Mouse (Mus musculus): ENCODE data around the gene Gpx7. TPM values are rescaled to one million over a fixed set of nuclear protein-coding genes. Genes with fewer than 3 reads are reported as not detected.

The Gpx7 gene
- total and polyA plus RNA-seq, 3 experiments, result 0.11 TPM; not detected in 2

DNA sequence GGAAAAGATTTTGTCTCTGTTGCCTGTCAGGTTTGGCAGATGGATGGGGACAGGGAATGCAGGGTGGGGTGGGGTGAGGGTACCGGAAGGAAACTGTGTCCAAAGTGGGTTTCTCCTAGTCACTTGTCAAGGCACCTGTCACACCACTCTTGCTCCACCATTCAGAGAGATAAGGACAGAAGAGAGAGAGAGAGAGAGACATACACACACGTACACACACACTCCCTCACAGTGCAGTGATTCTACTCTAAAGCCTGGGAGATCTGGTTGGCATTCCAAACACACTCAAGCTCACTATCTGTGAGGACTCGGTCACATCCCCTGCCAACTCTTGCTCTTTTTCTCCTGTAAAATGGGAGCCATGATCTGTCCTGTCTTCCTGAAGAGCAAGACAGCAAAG, 34.6 kb downstream of the Gpx7 start:
- Histone ChIP-seq H3K27me3 (ENCODE audit: insufficient read depth, low read length) (peaks cover 38% of the 10 kb centered on the region), H3K4me1 (ENCODE audit: insufficient read depth, low read depth, low read length) (peaks cover 12% of the 10 kb centered on the region; the same call in 1 of the 2 replicates), H3K9me3 (replicated peaks) (no peaks in the 10 kb centered on the region), H3K36me3 (replicated peaks) (no peaks in the 10 kb centered on the region), H3K4me3 (ENCODE audit: low read depth, low read length) (no peak overlapping the region)
- TF ChIP-seq GATA2 (IDR thresholded peaks at IDR 0.05; ENCODE audit: borderline replicate concordance, low read depth, low read length) (no peak), POLR2AphosphoS5 (IDR thresholded peaks at IDR 0.05; ENCODE audit: insufficient replicate concordance, low read depth, low read length) (no peak), GATA1 (IDR thresholded peaks at IDR 0.05; ENCODE audit: borderline replicate concordance, low read length) (no peak), TAL1 (conservative IDR thresholded peaks at IDR 0.05; ENCODE audit: low read depth, low read length) (no peak), CTCF (IDR thresholded peaks at IDR 0.05; ENCODE audit: low read depth, low read length) (no peak)
- DNase-seq (ENCODE audit: low spot score) (no peak), ATAC-seq (ENCODE audit: extremely low read depth, insufficient number of reproducible peaks, low FRiP score, poor library complexity, severe bottlenecking) (no peak)

GRCm38 (mm10) chr4:108371421-108371820, 35.3 kb downstream of the Gpx7 start:
- peaks cover 39% of the 10 kb centered on the region for H3K27me3 ChIP-seq (ENCODE audit: insufficient read depth, low read length)
- H3K4me3 ChIP-seq (ENCODE audit: low read depth, low read length), result no peak overlapping the region
- TF ChIP-seq GATA1 (IDR thresholded peaks at IDR 0.05; ENCODE audit: borderline replicate concordance, low read length) (no peak), TAL1 (conservative IDR thresholded peaks at IDR 0.05; ENCODE audit: low read depth, low read length) (no peak), POLR2AphosphoS5 (IDR thresholded peaks at IDR 0.05; ENCODE audit: insufficient replicate concordance, low read depth, low read length) (no peak), CTCF (IDR thresholded peaks at IDR 0.05; ENCODE audit: low read depth, low read length) (no peak), GATA2 (IDR thresholded peaks at IDR 0.05; ENCODE audit: borderline replicate concordance, low read depth, low read length) (no peak)
- H3K36me3 ChIP-seq (replicated peaks), result no peaks in the 10 kb centered on the region
- no peak for ATAC-seq (ENCODE audit: extremely low read depth, insufficient number of reproducible peaks, low FRiP score, poor library complexity, severe bottlenecking)
- DNase-seq (ENCODE audit: low spot score), result no peak
- no peaks in the 10 kb centered on the region for H3K9me3 ChIP-seq (replicated peaks)
- peaks cover 12% of the 10 kb centered on the region; the same call in 1 of the 2 replicates for H3K4me1 ChIP-seq (ENCODE audit: insufficient read depth, low read depth, low read length)

DNA sequence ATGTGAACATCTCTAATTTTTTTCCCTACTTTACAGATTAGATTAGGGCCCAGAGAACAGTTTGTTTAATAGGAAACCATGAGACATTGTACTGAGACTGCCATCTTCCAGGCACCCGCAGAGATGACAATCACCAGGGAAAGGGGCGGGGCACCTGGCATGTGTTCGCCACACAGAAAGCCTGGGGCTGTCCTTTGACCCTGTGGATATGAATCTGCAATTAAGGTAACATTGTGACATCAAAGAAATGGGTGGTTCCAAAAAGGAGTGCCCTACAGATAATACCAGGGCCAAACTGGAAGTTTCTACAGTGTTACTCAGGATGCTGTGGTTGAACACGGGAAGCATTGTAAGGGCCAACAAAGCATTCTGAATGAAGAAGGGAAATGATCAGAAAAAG, 36.4 kb downstream of the Gpx7 start:
- Histone ChIP-seq H3K4me3 (ENCODE audit: low read depth, low read length) (no peak overlapping the region), H3K4me1 (ENCODE audit: insufficient read depth, low read depth, low read length) (peaks cover 9% of the 10 kb centered on the region; the same call in 1 of the 2 replicates), H3K27me3 (ENCODE audit: insufficient read depth, low read length) (peaks cover 33% of the 10 kb centered on the region), H3K36me3 (replicated peaks) (no peaks in the 10 kb centered on the region), H3K9me3 (replicated peaks) (no peaks in the 10 kb centered on the region)
- TF ChIP-seq CTCF (IDR thresholded peaks at IDR 0.05; ENCODE audit: low read depth, low read length), result no peak
- TF ChIP-seq POLR2AphosphoS5 (IDR thresholded peaks at IDR 0.05; ENCODE audit: insufficient replicate concordance, low read depth, low read length), result no peak
- TF ChIP-seq TAL1 (conservative IDR thresholded peaks at IDR 0.05; ENCODE audit: low read depth, low read length), result no peak
- TF ChIP-seq GATA2 (IDR thresholded peaks at IDR 0.05; ENCODE audit: borderline replicate concordance, low read depth, low read length), result no peak
- no peak for TF ChIP-seq GATA1 (IDR thresholded peaks at IDR 0.05; ENCODE audit: borderline replicate concordance, low read length)
- DNase-seq (ENCODE audit: low spot score) (no peak), ATAC-seq (ENCODE audit: extremely low read depth, insufficient number of reproducible peaks, low FRiP score, poor library complexity, severe bottlenecking) (no peak)

GRCm38 (mm10) chr4:108369254-108369653, 37.5 kb downstream of the Gpx7 start:
- Histone ChIP-seq H3K4me1 (ENCODE audit: insufficient read depth, low read depth, low read length) (peaks cover 9% of the 10 kb centered on the region; the same call in 1 of the 2 replicates), H3K27me3 (ENCODE audit: insufficient read depth, low read length) (peaks cover 31% of the 10 kb centered on the region), H3K9me3 (replicated peaks) (no peaks in the 10 kb centered on the region), H3K4me3 (ENCODE audit: low read depth, low read length) (no peak overlapping the region), H3K36me3 (replicated peaks) (no peaks in the 10 kb centered on the region)
- no peak for ATAC-seq (ENCODE audit: extremely low read depth, insufficient number of reproducible peaks, low FRiP score, poor library complexity, severe bottlenecking)
- TF ChIP-seq TAL1 (conservative IDR thresholded peaks at IDR 0.05; ENCODE audit: low read depth, low read length), result no peak
- TF ChIP-seq CTCF (IDR thresholded peaks at IDR 0.05; ENCODE audit: low read depth, low read length), result no peak
- no peak for TF ChIP-seq GATA2 (IDR thresholded peaks at IDR 0.05; ENCODE audit: borderline replicate concordance, low read depth, low read length)
- TF ChIP-seq GATA1 (IDR thresholded peaks at IDR 0.05; ENCODE audit: borderline replicate concordance, low read length), result no peak
- TF ChIP-seq POLR2AphosphoS5 (IDR thresholded peaks at IDR 0.05; ENCODE audit: insufficient replicate concordance, low read depth, low read length), result no peak
- no peak for DNase-seq (ENCODE audit: low spot score)

- no peaks in the 10 kb centered on the region for H3K36me3 ChIP-seq (replicated peaks)
- TF ChIP-seq POLR2AphosphoS5 (IDR thresholded peaks at IDR 0.05; ENCODE audit: insufficient replicate concordance, low read depth, low read length) (no peak), GATA1 (IDR thresholded peaks at IDR 0.05; ENCODE audit: borderline replicate concordance, low read length) (no peak), GATA2 (IDR thresholded peaks at IDR 0.05; ENCODE audit: borderline replicate concordance, low read depth, low read length) (no peak), CTCF (IDR thresholded peaks at IDR 0.05; ENCODE audit: low read depth, low read length) (no peak)
- peaks cover 51% of the 10 kb centered on the region for H3K27me3 ChIP-seq (ENCODE audit: insufficient read depth, low read length)
- no peak overlapping the region for H3K4me3 ChIP-seq (ENCODE audit: low read depth, low read length)
- H3K4me1 ChIP-seq (ENCODE audit: insufficient read depth, low read depth, low read length), result peaks cover 1% of the 10 kb centered on the region; the same call in 1 of the 2 replicates
- H3K9me3 ChIP-seq (replicated peaks), result no peaks in the 10 kb centered on the region
- no peak for ATAC-seq (ENCODE audit: extremely low read depth, insufficient number of reproducible peaks, low FRiP score, poor library complexity, severe bottlenecking)
- DNase-seq (ENCODE audit: low spot score), result no peak
Measured at GRCm38 (mm10) chr4:108364111-108364476, 42.7 kb downstream of the Gpx7 start.

- Histone ChIP-seq H3K36me3 (replicated peaks) (no peaks in the 10 kb centered on the region), H3K9me3 (replicated peaks) (no peaks in the 10 kb centered on the region), H3K27me3 (ENCODE audit: insufficient read depth, low read length) (peaks cover 56% of the 10 kb centered on the region), H3K4me1 (ENCODE audit: insufficient read depth, low read depth, low read length) (no peaks in the 10 kb centered on the region; the same call in 1 of the 2 replicates), H3K4me3 (ENCODE audit: low read depth, low read length) (no peak overlapping the region)
- ATAC-seq (ENCODE audit: extremely low read depth, insufficient number of reproducible peaks, low FRiP score, poor library complexity, severe bottlenecking) (no peak), DNase-seq (ENCODE audit: low spot score) (no peak)
- TF ChIP-seq TAL1 (conservative IDR thresholded peaks at IDR 0.05; ENCODE audit: low read depth, low read length), result no peak
- TF ChIP-seq CTCF (IDR thresholded peaks at IDR 0.05; ENCODE audit: low read depth, low read length), result no peak
- TF ChIP-seq GATA1 (IDR thresholded peaks at IDR 0.05; ENCODE audit: borderline replicate concordance, low read length), result no peak
- TF ChIP-seq POLR2AphosphoS5 (IDR thresholded peaks at IDR 0.05; ENCODE audit: insufficient replicate concordance, low read depth, low read length), result no peak
- TF ChIP-seq GATA2 (IDR thresholded peaks at IDR 0.05; ENCODE audit: borderline replicate concordance, low read depth, low read length), result no peak
Measured at GRCm38 (mm10) chr4:108363355-108364110, 43.2 kb downstream of the Gpx7 start.
